Mouse (Mus musculus) ES-Bruce4 (cell line): ENCODE data around the gene Taco1.

Experiments
- CTCF ChIP-seq: IDR thresholded peaks from one replicate; pipeline ENCODE4 v1.8.1; 2011; ENCODE audit warnings: low read depth, low read length
- EP300 ChIP-seq: IDR thresholded peaks from 2 replicates; pipeline ENCODE4 v1.6.1; 2011; ENCODE audit warnings: low read depth, low read length; ENCODE audit not compliant: insufficient read depth
- POLR2A ChIP-seq: IDR thresholded peaks from one replicate; pipeline ENCODE4 v1.8.1; 2011; ENCODE audit warnings: low read length; ENCODE audit not compliant: insufficient read depth

DNA sequence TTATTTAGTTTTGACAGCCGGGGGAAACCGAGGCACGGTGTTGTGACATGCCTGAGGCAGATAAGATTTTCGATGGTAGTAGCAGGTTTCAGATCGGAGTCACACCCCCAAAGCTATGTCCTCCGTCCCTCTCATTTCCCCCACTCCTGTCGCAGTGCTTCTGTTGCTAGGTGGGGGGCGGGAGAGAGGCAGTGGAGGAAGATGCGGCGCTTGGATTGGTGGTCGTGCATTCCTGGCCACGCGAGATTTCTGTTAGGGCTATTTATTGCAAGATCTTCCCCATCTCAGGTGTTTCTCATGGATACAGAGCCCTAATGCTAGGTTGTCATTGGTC is 28.5 kb upstream of the Taco1 start:
- TF ChIP-seq POLR2A (no peak), CTCF (no peak), EP300 (no peak)
